Mouse (Mus musculus): ENCODE measurements at regions not wholly inside any gene's neighbourhood (a gene's known extent, or its start where the extent isn't known, plus 50 kb on each side); places are given as distances from the start of the nearest gene placed in this dataset.

DNA sequence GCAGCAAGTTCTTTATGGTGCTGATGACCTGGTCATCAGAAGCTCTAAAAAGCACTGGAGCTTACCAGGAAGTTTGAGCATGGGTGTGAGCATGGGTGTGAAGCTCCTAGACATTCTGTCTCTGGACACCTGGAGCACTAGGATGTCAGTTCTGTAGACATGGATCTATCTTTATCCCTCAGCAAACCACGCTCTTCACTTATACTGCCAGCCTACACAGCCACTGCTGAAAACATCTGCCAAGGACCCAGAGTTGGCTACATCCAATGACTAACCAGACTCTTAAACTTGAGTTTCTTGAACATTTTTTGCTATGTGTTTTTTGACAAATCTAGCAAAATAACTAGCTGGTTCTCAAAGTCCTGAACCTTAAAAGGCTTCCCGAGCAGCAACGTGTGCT, 177.6 kb downstream of the Map2k4 start:
- no peak overlapping the region for H3K4me2 ChIP-seq (ENCODE audit: low read depth, low read length)
- H3K27me3 ChIP-seq (ENCODE audit: insufficient read depth, low read length): no peaks in the 10 kb centered on the region
- 74% methylated on average over 3 of the region's 3 CpGs for WGBS (ENCODE audit: insufficient replicate concordance)
- H3K9me3 ChIP-seq (ENCODE audit: low read length): no peaks in the 10 kb centered on the region
- no peaks in the 10 kb centered on the region for H3K36me3 ChIP-seq (replicated peaks; ENCODE audit: insufficient read depth, low read length)
- ATAC-seq (no peak), DNase-seq (no peak)
- H3K4me1 ChIP-seq (ENCODE audit: insufficient read depth): no peaks in the 10 kb centered on the region
- TF ChIP-seq CTCF (IDR thresholded peaks at IDR 0.05; ENCODE audit: low read depth) (no peak), EP300 (IDR thresholded peaks at IDR 0.05; ENCODE audit: low read depth) (no peak)
- no peak overlapping the region for H3K4me3 ChIP-seq (ENCODE audit: low read depth, low read length)
- H3K9ac ChIP-seq (replicated peaks): no peak overlapping the region
- no peak overlapping the region for H3K27ac ChIP-seq (ENCODE audit: low read depth)

DNA sequence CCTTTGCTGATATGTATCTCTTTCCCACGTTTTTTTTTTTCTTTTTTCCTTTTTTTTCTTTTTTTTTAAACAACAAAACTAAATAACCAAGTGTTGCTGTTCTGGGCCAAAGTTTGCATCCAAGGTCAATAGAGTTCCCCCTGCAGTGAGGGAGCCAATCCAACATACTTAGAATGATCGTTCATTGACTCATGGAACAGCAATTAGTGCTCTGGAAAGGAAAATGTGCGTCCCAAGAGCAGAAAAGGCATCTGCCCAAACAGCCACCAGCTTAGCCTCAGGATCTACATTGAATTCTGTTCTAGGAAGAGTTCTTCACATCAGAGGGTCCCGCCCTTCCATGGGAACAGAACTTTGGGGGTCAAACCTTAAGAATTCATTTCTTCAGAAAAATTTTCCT, 179.0 kb downstream of the Map2k4 start:
- Histone ChIP-seq H3K27ac (ENCODE audit: low read depth) (no peak overlapping the region), H3K4me1 (ENCODE audit: insufficient read depth) (no peaks in the 10 kb centered on the region), H3K9ac (replicated peaks) (no peak overlapping the region), H3K36me3 (replicated peaks; ENCODE audit: insufficient read depth, low read length) (no peaks in the 10 kb centered on the region), H3K9me3 (ENCODE audit: low read length) (no peaks in the 10 kb centered on the region), H3K4me3 (ENCODE audit: low read depth, low read length) (no peak overlapping the region), H3K4me2 (ENCODE audit: low read depth, low read length) (no peak overlapping the region), H3K27me3 (ENCODE audit: insufficient read depth, low read length) (no peaks in the 10 kb centered on the region)
- WGBS (ENCODE audit: insufficient replicate concordance): 54% methylated on average over 4 of the region's 4 CpGs
- no peak for DNase-seq
- ATAC-seq: no peak
- TF ChIP-seq EP300 (IDR thresholded peaks at IDR 0.05; ENCODE audit: low read depth) (no peak), CTCF (IDR thresholded peaks at IDR 0.05; ENCODE audit: low read depth) (no peak)

- Histone ChIP-seq H3K36me3 (replicated peaks; ENCODE audit: insufficient read depth, low read length) (no peaks in the 10 kb centered on the region), H3K27ac (ENCODE audit: low read depth) (no peak overlapping the region), H3K27me3 (ENCODE audit: insufficient read depth, low read length) (no peaks in the 10 kb centered on the region), H3K4me1 (ENCODE audit: insufficient read depth) (no peaks in the 10 kb centered on the region), H3K4me3 (ENCODE audit: low read depth, low read length) (no peak overlapping the region), H3K9me3 (ENCODE audit: low read length) (no peaks in the 10 kb centered on the region), H3K9ac (replicated peaks) (no peak overlapping the region), H3K4me2 (ENCODE audit: low read depth, low read length) (no peak overlapping the region)
- ATAC-seq: no peak
- WGBS (ENCODE audit: insufficient replicate concordance): 69% methylated on average over 2 of the region's 2 CpGs
- DNase-seq: no peak
- TF ChIP-seq CTCF (IDR thresholded peaks at IDR 0.05; ENCODE audit: low read depth): no peak
Observed at GRCm38 (mm10) chr11:65597298-65598076, 190.6 kb downstream of the Map2k4 start.

- no peaks in the 10 kb centered on the region for H3K27me3 ChIP-seq (ENCODE audit: insufficient read depth, low read length)
- no peaks in the 10 kb centered on the region for H3K9me3 ChIP-seq (ENCODE audit: low read length)
- no peaks in the 10 kb centered on the region for H3K36me3 ChIP-seq (replicated peaks; ENCODE audit: insufficient read depth, low read length)
- no peaks in the 10 kb centered on the region for H3K4me1 ChIP-seq (ENCODE audit: insufficient read depth)
- H3K27ac ChIP-seq (ENCODE audit: low read depth): no peak overlapping the region
- H3K4me2 ChIP-seq (ENCODE audit: low read depth, low read length): no peak overlapping the region
- 64% methylated on average over 3 of the region's 3 CpGs for whole genome bisulfite sequencing (ENCODE audit: insufficient replicate concordance)
- TF ChIP-seq CTCF (IDR thresholded peaks at IDR 0.05; ENCODE audit: low read depth) (no peak), EP300 (IDR thresholded peaks at IDR 0.05; ENCODE audit: low read depth) (no peak)
- no peak overlapping the region for H3K9ac ChIP-seq (replicated peaks)
- DNase-seq (no peak), ATAC-seq (no peak)
- no peak overlapping the region for H3K4me3 ChIP-seq (ENCODE audit: low read depth, low read length)
Observed at GRCm38 (mm10) chr11:65588491-65588890, 199.6 kb downstream of the Map2k4 start.

GRCm38 (mm10) chr11:65567831-65568230, 220.3 kb downstream of the Map2k4 start:
- Histone ChIP-seq H3K4me3 (ENCODE audit: low read depth, low read length) (no peak overlapping the region), H3K9me3 (ENCODE audit: low read length) (no peaks in the 10 kb centered on the region), H3K4me2 (ENCODE audit: low read depth, low read length) (no peak overlapping the region), H3K4me1 (ENCODE audit: insufficient read depth) (no peaks in the 10 kb centered on the region), H3K27me3 (ENCODE audit: insufficient read depth, low read length) (no peaks in the 10 kb centered on the region), H3K36me3 (replicated peaks; ENCODE audit: insufficient read depth, low read length) (no peaks in the 10 kb centered on the region), H3K27ac (ENCODE audit: low read depth) (no peak overlapping the region), H3K9ac (replicated peaks) (no peak overlapping the region)
- DNase-seq (no peak), ATAC-seq (no peak)
- TF ChIP-seq CTCF (IDR thresholded peaks at IDR 0.05; ENCODE audit: low read depth): no peak
- TF ChIP-seq EP300 (IDR thresholded peaks at IDR 0.05; ENCODE audit: low read depth): no peak
- 70% methylated on average over 9 of the region's 9 CpGs for WGBS (ENCODE audit: insufficient replicate concordance)

GRCm38 (mm10) chr11:65558236-65558635, 229.9 kb downstream of the Map2k4 start:
- no peak overlapping the region for H3K4me2 ChIP-seq (ENCODE audit: low read depth, low read length)
- H3K4me3 ChIP-seq (ENCODE audit: low read depth, low read length): no peak overlapping the region
- DNase-seq (no peak), ATAC-seq (no peak)
- WGBS (ENCODE audit: insufficient replicate concordance): 64% methylated on average over 4 of the region's 4 CpGs
- H3K36me3 ChIP-seq (replicated peaks; ENCODE audit: insufficient read depth, low read length): no peaks in the 10 kb centered on the region
- no peaks in the 10 kb centered on the region for H3K27me3 ChIP-seq (ENCODE audit: insufficient read depth, low read length)
- TF ChIP-seq EP300 (IDR thresholded peaks at IDR 0.05; ENCODE audit: low read depth): no peak
- no peak for TF ChIP-seq CTCF (IDR thresholded peaks at IDR 0.05; ENCODE audit: low read depth)
- no peaks in the 10 kb centered on the region for H3K4me1 ChIP-seq (ENCODE audit: insufficient read depth)
- H3K27ac ChIP-seq (ENCODE audit: low read depth): no peak overlapping the region
- H3K9me3 ChIP-seq (ENCODE audit: low read length): no peaks in the 10 kb centered on the region
- no peak overlapping the region for H3K9ac ChIP-seq (replicated peaks)

Data from liver, postnatal 0 days (tissue).